Mouse (Mus musculus): ENCODE measurements around the gene Pla1a.
"Not testable (repeated sequence)": the region's sequence is repeated elsewhere in the genome, so short reads cannot be mapped to it uniquely, and the experiment has no call there.

Gene Pla1a

DNA sequence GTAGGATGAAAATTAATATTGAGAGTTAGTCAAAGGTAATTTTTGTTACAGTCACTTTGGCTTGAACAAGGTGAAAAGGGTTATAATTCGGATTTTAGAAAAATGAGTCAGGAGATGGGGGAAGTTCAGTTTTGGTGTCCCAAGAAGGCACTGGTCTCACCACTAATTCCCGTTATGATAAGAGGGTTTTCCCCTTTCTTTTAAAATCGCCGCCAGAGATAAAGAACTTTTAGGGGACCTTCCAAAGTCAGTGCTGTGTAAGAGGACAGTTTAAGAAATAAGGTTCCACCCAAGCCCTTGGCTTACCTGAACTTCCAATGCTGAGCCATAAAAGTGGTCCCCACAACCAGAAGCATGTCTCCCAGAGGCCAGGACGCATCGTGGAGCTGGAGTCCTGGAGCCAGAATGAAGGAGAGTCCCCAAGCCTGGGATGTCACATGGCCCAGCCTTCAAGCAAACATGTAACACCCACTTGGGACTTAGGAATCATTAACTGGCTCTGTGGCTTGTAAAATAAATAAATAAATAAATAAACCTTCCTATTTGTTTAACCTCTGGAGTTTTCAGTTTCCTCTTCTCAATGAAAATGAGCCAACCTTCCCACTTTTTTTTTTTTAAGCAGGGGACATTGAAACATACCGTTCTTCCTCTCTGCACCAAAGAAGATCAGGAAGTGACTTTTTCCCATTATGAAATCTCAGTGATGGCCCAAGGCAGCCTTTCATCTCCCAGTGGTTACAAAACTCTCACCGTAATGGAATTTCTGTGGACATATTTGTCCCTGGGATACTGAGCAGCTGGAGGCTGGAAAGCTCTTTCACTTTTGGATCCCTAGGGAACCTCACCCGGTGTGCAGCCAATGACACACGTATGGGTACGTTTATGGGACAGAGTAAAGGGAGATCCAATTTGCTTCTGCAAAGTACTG lies at the start of gene Pla1a:
Pla1a (minus strand) TSS at position 648 of the 928 bp plus-strand sequence.
- DNase-seq (ENCODE audit: low read depth): no peak

DNA sequence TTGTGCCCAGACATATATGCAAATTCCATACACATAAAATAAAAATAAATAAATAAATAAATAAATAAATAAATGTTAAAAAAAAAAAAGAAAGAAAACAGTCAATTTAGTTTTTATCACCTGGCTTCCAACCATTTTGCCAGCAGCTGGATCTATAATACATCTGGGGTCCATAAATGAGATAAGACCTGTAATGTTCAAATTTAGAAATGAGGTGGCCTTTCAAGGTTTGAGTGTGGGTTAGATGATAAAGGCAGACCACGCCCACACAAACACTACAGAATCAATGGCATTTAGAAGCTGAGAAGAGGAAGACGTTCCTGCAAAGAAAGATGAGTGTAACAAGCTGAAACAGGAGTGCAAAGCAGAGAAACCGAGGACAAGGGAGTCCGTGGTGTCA lies 48.4 kb upstream of the Pla1a start:
- peak; percentile 72 for DNase-seq (ENCODE audit: low read depth)

DNA sequence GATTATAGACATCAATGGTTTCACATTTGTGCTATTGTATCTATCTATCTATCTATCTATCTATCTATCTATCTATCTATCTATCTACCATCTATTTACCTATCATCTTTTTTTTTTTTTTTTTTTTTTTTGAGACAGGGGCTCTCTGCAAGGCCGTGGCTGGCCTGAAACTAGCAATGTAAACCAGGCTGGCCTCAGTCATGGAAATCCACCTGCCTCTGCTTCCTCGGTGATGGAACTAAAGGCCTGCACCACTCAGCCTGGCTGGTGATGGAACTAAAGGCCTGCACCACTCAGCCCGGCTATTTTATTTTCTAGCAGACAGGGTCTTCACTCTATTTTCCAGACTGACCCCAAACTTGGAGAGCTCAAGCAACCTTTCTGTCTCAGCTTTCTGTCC lies 45.4 kb upstream of the Pla1a start:
- no peak for DNase-seq (ENCODE audit: low read depth)

DNA sequence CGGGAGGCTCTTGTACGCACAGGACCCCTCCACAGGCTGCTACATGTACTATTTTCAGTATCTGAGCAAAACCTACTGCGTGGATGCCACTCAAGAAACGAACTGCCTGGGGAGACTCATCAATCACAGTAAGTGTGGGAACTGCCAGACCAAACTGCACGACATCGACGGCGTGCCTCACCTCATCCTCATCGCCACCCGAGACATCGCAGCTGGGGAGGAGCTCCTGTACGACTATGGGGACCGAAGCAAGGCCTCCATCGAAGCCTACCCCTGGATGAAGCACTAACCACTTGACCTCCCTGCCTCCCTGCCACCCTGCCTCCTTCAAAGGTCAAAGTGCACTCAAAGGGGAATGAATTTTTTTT lies 44.3 kb upstream of the Pla1a start:
- not testable (repeated sequence) for DNase-seq (ENCODE audit: low read depth)

DNA sequence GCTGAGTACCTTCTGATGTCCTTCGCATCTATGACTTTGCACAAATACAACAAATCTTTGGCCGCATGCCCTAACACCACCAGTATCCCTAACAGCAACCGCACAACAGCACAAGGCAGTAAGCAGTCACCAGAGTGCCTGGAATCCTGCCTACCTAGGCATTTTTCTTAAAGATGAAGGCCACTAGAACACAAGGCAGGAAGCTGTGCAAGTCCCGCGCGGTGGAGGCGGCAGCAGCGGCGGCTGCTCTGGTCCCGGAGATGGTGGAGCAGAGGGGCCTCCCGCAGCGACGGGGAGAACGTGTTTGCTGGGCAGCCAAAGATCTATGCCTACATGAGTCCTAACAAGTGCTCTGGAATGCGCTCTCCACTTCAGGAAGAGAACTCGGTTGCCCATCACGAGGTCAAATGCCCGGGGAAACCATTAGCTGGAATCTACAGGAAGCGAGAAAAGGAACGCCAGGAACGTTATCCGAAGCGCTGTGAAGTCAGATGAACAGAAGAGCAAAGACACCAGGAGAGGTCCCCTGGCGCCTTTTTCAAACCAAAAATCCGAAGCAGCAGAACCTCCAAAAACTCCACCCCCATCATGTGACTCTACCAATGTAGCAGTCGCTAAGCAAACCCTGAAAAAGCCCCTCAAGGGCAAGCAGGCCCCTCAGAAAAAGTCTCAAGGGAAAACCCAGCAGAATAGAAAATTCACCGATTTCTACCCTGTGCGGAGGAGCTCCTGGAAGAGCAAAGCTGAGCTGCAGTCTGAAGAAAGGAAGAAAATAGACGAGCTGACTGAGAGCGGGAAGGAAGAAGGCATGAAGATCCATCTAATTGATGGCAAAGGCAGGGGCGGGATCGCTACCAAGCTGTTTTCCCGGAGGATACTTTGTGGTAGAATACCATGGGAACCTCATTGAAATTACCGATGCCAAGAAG lies 43.6 kb upstream of the Pla1a start:
- DNase-seq (ENCODE audit: low read depth): no peak

DNA sequence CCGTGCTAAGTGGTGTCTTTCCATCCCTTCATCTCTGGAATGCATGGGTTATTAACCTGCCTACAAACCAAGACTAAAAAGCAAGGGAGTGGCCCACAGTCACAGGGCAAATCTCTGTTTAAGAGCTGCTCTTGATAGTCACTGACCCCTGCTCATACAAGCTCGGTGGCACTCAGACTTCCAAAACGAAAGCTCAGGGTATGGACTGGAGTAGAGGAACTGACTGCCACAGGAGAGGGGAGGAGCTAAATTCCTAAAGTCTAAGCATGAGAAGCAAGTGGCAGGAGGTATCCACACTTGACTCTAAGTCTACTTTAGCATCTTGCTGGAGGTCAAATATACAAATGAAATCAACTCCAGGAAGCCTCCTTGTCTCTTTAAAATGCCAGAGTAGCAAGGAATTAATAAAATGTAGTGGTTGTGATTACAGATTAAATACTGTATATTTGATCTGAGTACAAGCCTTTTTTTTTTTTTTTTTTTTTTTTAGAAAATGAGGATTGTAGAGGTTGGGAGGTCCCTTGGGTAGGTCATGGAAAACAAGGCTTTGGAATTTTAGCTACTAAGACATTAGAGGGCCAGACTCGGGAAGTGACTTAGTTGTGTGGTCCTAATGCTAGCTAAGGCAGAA lies 42.9 kb upstream of the Pla1a start:
- DNase-seq (ENCODE audit: low read depth): no peak

DNA sequence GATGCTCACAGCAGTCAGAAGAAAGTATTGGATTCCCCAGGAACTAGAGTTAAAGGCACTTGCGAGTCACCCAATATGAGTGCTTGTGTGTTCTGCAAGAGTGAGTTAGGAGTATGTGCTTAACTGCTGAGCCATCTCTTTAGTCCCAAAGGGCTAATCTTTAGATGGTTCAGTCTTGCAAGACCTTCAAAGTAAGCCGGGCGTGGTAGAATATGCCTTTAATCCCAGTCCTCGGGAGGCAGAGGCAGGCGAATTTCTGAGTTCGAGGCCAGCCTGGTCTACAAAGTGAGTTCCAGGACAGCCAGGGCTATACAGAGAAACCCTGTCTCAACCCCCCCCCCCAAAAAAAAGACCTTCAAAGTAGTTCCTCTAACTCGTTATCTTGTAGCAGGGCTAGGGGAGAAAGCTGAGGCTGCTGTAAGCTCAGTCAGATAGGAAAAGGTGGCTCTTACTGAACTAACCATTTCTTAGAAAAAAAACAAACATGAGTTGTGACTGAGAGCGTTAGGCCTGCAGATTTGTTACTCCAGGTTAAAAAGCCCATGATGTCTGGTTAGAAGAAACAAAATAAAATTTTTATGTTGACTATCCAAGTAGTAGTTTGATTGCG lies 41.8 kb upstream of the Pla1a start:
- no peak for DNase-seq (ENCODE audit: low read depth)

DNA sequence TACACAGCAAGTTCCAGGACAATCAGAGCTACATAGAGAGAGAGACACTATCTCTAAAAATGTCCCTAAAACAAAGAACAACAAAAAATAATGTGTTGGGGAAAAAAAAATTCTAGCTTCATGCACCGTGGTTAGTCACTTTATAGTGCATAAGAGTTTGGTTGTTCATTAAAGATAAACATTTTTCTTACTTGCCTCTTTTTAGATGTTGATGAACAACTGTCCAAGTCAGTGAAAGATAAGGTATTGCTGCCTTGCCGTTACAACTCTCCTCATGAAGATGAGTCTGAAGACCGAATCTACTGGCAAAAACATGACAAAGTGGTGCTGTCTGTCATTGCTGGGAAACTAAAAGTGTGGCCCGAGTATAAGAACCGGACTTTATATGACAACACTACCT lies 40.7 kb upstream of the Pla1a start:
- no peak for DNase-seq (ENCODE audit: low read depth)

DNA sequence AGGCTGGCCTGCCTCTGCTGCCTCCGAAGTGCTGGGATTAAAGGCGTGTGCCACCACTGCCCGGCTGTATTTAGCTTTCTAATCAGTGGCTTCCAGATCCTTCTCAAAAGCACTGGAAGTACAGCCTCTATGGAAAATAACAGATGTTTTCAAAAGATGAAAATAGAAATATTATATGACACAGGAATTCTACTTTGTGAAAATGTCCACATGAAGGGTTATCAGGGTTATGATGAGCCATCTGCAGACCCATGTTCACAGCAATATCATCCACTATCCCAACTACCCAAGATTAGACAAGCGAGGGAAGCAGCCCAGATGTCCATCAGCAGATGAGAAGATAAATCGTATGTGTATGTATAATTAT lies 39.5 kb upstream of the Pla1a start:
- no peak for DNase-seq (ENCODE audit: low read depth)

DNA sequence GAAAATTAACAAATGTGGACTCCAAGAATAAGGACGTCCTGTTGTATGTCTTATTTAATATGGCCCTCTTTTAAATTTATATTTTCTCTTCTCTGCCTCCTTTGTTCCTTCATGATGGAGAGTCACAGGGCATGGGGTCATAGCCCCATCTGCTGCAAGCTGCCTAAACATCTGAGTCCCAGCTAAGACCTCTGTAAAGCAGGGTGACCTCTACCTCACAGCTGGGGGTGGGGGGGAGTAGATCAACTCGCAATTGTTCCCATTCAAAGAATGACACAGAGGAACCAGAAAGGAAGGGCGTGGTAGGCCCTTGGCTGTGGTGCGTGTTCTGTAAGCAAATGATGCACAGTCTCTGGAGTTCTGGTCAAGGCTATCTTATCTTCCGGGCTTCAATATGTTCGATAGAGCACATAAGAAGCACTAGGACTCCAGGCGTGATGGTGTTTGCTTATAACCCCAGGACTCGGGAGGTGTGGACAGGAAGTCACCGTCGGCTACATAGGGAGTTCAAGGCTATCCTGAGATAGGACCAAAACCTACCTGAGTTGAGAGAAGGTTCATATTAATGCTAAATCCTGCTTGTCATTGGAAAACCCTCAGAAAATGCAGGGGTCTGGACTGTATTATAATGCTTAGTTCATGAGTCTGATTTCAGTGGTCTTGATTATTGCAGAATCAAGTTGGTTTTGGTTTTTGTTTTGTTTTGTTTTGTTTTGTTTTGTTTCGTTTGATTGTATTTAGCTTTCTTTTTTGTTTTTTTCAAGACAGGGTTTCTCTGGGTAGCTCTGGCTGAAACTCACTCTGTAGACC lies 39.0 kb upstream of the Pla1a start:
- DNase-seq (ENCODE audit: low read depth): no peak

DNA sequence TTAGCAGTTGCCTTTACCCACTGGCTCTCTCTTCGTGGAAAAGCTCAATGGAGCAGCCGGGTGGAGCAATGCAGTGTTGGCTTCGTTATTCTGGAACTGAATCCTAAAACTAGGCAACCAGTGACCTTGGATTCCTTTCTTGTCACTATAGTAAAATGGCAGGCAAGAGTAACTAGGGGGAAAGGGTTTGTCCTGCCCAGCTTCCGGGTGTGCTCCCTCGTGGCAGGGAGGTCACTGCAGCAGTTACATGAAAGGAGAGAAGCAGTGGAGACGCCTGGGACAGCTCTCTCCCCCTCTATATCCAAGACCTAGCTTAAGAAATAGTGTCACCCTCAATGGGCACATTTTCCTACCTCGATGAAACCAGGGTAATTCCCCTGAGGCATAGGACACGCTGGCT lies 36.5 kb upstream of the Pla1a start:
- no peak for DNase-seq (ENCODE audit: low read depth)

DNA sequence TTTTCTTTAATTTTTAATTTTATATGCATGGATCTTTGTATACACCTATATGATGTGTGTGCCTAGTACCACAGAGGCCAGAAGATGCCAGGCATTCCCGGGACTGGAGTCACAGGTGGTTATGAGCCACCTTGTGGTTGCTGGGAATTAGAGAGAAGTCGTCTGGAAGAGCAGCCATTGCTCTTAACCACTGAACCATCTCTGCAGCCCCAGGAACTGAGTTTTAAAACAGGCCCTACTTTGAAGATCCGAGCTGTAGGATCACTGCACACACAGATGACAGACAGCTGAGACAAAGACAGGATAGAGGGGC lies 35.7 kb upstream of the Pla1a start:
- no peak for DNase-seq (ENCODE audit: low read depth)

DNA sequence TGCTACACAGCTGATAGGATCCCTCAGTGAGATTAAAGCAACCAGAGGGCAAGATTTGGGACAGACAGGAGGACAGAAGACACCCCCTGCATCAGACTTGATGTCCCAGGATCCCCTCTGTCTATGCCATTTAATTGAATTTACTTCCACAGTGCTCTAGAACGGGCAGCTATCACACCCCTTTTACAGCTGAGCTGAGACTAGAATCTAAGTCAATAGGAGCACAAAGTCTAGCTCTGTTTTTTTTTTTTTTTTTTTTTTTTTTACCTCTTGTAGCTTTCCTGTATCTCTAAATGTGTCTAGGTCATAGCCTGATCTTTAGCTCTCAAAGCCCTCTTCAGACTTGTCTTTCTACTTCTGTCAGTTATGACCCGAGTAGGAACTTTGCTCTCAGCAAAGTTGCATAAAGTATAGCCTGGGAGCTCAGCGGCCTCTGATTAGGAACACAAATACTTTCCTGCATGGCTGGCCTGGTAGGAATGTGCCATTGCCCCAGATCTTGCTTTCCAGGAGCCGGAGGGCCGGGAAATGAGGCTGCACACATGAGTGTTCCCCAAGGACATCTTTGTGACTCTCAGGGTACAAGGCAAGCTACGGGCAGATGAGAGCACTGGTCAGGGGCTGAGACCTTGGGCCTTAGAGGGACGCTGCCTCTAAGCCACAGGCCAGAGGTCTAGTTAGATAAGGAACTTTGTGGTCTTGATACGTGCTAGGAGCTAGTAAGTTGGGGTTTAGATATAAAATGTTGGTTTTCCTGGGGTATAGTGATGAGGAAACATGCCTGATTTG lies 35.2 kb upstream of the Pla1a start:
- DNase-seq (ENCODE audit: low read depth): no peak

DNA sequence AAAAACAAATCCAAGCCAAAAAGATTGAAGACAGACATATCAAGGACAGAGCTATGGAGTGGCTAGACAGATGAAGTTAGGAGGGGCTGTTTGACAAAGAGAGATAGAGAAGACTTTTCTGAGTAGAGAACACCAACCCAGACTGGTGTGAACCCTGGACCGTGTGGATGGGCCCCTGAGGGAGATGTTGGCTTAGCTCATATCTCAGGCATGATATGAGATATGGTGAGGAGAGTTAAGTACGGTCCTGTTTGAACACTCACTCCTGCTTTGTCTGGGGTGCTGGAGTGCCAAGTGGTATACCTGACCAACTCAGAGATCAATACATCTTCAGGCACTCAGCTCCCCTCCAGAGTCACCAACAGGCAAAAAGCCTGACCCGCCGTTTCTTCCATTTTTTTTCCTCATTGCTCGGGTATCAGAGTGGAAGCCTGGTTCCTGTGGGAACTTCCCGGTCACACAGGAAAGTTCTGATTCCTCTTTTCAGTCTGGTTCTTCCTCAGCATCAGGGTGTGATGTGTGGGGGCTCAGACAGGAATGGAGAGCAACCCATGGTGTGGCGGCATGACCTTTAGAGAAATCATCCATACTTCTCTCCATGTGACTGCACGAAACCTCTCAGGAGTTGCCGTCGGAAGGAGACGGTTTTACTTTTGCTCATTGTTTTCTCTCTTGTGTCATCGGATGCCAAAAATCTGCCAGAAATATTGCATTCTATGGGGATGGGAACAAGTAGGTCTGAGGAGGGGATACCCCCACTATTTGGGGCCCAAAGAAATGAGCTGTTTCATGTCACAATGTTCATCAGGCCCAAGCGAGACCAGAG lies 34.4 kb upstream of the Pla1a start:
- no peak for DNase-seq (ENCODE audit: low read depth)

DNA sequence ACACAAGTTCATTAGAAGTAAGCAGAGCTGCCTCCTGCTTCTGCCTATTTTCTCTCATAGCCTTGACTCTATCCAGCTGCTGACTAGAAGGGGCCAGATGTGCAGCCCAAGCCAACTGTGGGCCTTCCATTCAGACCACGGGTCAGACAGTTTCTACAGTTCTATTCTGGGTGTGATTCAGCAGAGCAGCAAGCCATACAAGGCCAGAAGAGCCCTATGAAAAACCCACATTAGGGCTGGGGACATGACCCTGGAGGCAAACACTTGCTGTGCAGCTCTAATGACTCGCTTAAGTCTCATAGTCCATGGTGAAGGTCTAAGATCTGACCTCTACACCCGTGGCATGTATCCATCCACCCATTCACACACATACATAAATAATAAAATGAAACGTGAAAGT lies 33.1 kb upstream of the Pla1a start:
- no peak for DNase-seq (ENCODE audit: low read depth)

DNA sequence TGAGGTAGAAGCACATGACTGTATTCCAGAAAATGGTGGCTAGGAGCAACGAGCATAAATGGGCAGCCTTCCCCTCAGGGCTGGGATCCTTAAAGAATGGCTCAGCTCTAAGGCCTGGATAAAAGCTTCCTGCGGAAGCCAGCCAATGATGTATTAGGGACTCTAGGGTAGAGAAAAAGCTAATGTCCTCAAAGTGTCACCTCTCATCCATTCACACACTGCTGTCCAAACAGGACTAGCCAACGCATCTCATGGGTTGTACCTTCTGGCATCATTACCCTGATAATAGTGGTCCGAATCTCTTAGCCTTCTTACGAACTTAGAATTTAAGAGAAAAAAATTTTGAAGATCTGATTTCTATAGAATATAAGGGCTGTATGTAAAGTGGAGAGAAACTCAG lies 30.4 kb upstream of the Pla1a start:
- no peak for DNase-seq (ENCODE audit: low read depth)

DNA sequence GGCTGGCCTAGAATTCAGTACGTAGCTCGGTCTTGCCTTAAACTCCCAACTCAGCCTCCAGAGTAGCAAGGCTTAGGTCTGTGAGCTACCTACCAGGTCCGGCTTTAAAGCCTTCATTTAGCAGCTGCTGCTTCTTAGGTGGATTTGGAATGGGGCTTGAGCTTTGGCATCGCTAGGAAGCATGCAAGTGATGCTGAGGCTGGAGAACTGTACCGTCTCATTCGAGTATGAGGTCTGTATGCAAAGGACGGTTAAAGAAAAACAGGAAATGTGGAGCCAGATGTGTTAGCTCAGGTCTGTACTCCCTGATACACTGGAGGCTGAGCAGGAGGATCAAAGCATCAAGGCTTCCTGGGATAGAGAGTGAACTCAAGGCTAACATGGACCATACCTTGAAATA lies 29.2 kb upstream of the Pla1a start:
- DNase-seq (ENCODE audit: low read depth): no peak

DNA sequence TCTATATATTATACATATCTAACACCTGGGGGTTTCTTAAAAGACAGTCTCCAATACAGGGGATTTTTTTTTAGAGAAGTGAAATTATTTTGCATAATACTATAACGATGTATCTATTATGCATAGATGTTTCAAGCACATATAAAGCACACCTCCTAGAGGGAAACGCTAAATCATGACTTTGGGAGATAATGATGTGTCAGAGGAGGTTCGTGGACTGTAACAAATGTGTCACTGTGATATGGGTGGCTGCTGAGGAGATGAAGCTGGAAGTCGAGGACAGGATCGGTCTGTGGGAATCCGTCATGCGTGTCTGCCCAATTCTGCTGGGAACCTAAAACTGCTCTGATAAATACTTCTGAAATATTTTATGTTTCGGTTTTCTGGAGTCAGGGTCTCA lies 28.8 kb upstream of the Pla1a start:
- no peak for DNase-seq (ENCODE audit: low read depth)

DNA sequence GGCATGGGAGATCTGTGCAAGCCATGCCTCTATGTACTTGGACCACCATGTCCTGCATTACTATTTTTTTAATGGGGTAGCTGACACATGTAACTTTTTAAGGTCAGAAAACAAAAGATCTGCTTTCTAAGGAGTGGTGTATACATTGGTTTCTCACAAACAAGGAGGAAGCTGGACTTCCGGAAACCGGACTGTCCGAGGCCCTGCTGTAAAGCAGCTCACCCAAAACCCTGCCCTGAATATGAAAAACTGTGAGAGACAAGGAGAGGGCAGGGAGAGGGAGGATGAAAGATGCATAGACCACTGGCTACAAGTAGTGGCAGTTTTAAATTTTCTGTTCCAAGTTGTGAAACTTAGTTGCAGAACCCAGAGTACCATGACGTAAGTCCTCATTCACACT lies 27.0 kb upstream of the Pla1a start:
- DNase-seq (ENCODE audit: low read depth): no peak
